Mouse (Mus musculus) olfactory bulb, adult 2 months (tissue): ENCODE measurements around the gene Hmg20b.

Experiments used
- CTCF ChIP-seq: fragments of 200-500 bp; IDR thresholded peaks from 2 replicates; pipeline ENCODE4 v1.5.1; 2012; ENCODE audit warnings: low read depth, mild to moderate bottlenecking, low read length, moderate library complexity; ENCODE audit not compliant: insufficient read depth
- POLR2A ChIP-seq: fragments of 200-500 bp; IDR thresholded peaks from 2 replicates; pipeline ENCODE4 v1.6.1; 2012; ENCODE audit warnings: mild to moderate bottlenecking, low read depth, low read length, moderate library complexity; ENCODE audit not compliant: insufficient read depth

GRCm38 (mm10) chr10:81317273-81317672 is 33.0 kb downstream of the Hmg20b start:
- TF ChIP-seq CTCF (no peak), POLR2A (no peak)
